Mouse (Mus musculus): Measurements from ENCODE around the gene Ptprn2. TPM values are rescaled to one million over a fixed set of nuclear protein-coding genes. Genes with fewer than 3 reads are reported as not detected.

The Ptprn2 gene
- polyA plus RNA-seq, 1 experiment from 2014 or later: 7.9 TPM

DNA sequence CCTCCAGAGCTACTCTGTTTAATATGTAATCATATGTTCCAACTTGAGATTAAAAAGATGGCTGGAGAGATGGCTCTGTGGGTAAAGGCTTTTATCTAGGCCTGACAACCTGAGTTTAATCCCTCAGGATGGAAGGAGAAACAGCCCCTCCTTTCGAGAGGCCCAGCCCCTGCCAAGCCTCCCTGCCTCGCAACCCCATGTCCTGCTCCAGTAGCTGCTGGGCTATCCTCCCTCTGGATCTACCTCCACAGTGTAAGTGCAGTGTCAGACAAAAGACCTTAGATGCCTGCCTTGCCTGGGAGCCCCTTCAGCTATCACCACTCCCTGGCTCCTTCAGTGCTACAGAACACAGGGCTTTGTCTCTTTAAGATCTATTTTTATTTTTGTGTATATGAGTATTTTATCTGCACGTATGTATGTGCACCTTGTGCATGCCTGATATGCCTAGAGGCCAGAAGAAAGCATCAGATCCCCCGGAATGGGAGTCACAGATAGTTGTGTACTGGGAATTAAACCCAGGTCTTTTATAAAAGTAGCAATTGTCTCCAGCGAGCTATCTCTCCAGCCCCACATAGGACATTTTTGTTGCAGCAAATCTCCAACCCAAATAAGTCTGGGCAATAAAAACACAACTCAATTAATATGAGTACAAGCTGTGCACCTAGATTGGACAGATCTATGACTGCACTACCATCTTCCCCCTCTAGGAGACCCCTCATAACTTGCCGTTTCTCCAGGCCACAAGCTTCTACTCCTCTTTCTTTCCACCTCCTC is 775.1 kb downstream of the Ptprn2 start:
- Histone ChIP-seq H3K9me3 (replicated peaks) (no peaks in the 10 kb centered on the region), H3K27ac (replicated peaks) (peak overlapping the region; percentile 97), H3K4me1 (peaks cover 98% of the 10 kb centered on the region), H3K36me3 (peaks cover 74% of the 10 kb centered on the region), H3K27me3 (ENCODE audit: low read depth, poor library complexity, severe bottlenecking) (no peaks in the 10 kb centered on the region), H3K4me3 (no peak overlapping the region)
- 53% methylated on average over 6 of the region's 6 CpGs for WGBS
- DNase-seq (ENCODE audit: low spot score): no peak

DNA sequence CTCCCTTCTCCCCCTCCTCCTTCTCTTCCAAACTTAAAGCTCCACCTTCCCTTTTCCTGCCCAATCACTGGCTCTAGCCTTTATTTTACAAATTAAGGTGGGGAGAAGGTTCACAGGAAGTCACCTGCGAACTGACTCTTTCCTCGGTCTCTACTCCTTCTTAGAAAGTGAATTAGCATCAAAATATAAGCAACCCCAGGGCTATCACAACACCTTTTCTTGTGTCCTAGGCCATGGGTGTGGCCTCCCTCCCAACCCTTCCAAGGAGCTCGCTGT is 775.6 kb downstream of the Ptprn2 start:
- H3K27ac ChIP-seq (replicated peaks): peak overlapping the region; percentile 97

DNA sequence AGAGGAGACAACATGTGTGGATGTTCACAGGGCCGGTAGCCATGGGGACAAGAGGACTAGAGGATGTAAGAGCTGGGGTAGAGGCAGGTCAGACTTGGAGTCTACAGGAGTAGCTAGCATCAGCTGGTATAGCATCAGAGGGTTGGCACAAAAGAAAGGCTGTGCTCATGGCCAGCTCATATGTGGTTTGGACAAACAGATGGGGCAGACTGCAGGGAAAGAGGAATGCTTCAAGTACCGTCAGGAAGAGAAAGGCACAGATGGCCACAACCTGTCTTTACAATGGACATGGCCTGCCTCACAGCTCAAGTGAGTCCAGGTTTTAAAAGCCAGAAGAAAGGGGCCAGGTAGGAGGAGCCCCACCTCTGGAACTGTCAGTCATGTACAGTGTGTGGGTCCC is 776.5 kb downstream of the Ptprn2 start:
- no peaks in the 10 kb centered on the region for H3K9me3 ChIP-seq (replicated peaks)
- H3K27ac ChIP-seq (replicated peaks): peak overlapping the region; percentile 97
- peaks cover 82% of the 10 kb centered on the region for H3K36me3 ChIP-seq
- H3K4me3 ChIP-seq: no peak overlapping the region
- H3K4me1 ChIP-seq: peaks cover 92% of the 10 kb centered on the region
- H3K27me3 ChIP-seq (ENCODE audit: low read depth, poor library complexity, severe bottlenecking): no peaks in the 10 kb centered on the region
- DNase-seq (ENCODE audit: low spot score): no peak
- WGBS: 83% methylated on average over 2 of the region's 2 CpGs

More for the DNA sequence above, 775.6 kb downstream of the Ptprn2 start:
- no peak for DNase-seq (ENCODE audit: low spot score)
- WGBS: 44% methylated on average over 3 of the region's 3 CpGs
- Histone ChIP-seq H3K27me3 (ENCODE audit: low read depth, poor library complexity, severe bottlenecking) (no peaks in the 10 kb centered on the region), H3K9me3 (replicated peaks) (no peaks in the 10 kb centered on the region), H3K4me3 (no peak overlapping the region), H3K4me1 (peaks cover 97% of the 10 kb centered on the region), H3K36me3 (peaks cover 74% of the 10 kb centered on the region)

DNA sequence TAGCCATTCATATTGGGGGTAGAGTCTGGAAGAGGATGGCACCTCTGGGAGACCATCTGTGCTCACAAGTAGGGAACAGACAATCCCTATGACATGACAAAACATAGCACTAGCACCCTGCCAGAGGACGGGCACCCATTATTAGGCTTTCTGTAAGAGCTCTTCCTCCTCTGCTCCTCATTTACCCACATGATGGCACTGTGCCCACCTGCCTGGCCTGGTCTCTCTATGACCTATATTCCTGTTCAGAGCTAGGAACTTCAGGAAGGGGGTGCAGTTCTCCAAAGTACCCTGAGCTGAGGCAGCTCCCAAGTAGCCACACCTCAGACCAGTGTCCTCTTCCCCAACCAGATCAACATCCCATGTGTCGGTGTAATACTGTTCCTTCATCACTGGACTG is 777.6 kb downstream of the Ptprn2 start:
- Histone ChIP-seq H3K9me3 (replicated peaks) (no peaks in the 10 kb centered on the region), H3K36me3 (peaks cover 91% of the 10 kb centered on the region), H3K27ac (replicated peaks) (peak overlapping the region; percentile 97), H3K27me3 (ENCODE audit: low read depth, poor library complexity, severe bottlenecking) (no peaks in the 10 kb centered on the region), H3K4me1 (peaks cover 83% of the 10 kb centered on the region), H3K4me3 (no peak overlapping the region)
- WGBS: 87% methylated on average over 2 of the region's 2 CpGs
- DNase-seq (ENCODE audit: low spot score): no peak

DNA sequence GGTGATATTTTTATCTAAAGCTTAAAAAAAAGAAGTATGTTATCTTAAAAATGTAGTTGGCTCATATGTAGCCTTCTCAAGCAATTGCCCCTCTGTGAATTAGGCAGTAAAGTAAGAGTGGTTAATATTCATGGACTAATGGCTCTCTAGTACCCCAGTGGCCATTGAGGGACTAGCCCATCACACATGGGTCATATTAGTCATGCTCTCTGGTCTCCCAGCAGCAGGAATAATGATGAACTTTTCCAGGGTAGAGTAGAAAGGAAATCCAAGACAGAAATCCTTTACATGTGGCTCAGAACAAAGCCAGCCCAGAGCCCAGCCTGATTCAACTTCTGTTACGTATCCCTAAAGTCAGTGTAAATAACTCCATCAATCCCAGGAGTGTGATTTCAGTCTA is 779.7 kb downstream of the Ptprn2 start:
- H3K36me3 ChIP-seq: peaks cover 94% of the 10 kb centered on the region
- H3K27ac ChIP-seq (replicated peaks): peak overlapping the region; percentile 71
- WGBS: 59% methylated on average over 1 of the region's 1 CpGs

DNA sequence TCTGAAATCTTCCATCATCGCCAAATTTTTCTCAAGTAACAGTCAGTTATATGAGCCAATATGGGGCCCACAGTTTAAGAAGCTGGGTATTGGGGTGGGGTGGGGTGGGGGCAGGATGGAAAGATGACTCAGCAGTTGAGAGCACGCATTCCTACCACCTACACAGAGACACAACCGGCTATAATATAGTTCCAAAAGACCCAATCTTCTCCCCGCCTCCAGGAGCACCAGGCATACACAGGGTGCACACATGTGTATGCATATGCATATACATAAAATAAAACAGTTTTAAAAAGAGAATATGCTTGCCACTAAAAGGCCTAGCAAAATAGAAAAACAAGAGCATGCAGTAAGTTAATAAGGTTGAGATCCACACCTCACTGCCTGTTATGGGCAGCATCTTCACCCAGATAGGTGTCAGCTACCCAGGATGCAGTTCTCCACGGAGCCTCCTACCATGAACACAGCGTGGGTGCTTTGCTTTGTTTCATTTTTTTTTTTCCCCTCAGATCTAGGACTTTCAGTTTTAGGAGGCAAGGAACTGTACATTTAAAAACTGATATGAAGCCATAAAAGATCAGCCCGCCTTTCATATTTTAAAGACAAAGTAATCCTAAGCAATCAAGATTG is 783.1 kb downstream of the Ptprn2 start:
- Histone ChIP-seq H3K27ac (replicated peaks) (peak overlapping the region; percentile 55; the same call in 1 of the 2 replicates), H3K4me3 (no peak overlapping the region), H3K4me1 (peaks cover 79% of the 10 kb centered on the region), H3K9me3 (replicated peaks) (no peaks in the 10 kb centered on the region), H3K27me3 (ENCODE audit: low read depth, poor library complexity, severe bottlenecking) (no peaks in the 10 kb centered on the region), H3K36me3 (peaks cover 95% of the 10 kb centered on the region)
- WGBS: 90% methylated on average over 7 of the region's 7 CpGs
- DNase-seq (ENCODE audit: low spot score): no peak

More for the DNA sequence above, 779.7 kb downstream of the Ptprn2 start:
- H3K9me3 ChIP-seq (replicated peaks): no peaks in the 10 kb centered on the region
- no peak for DNase-seq (ENCODE audit: low spot score)
- no peaks in the 10 kb centered on the region for H3K27me3 ChIP-seq (ENCODE audit: low read depth, poor library complexity, severe bottlenecking)
- no peak overlapping the region for H3K4me3 ChIP-seq
- H3K4me1 ChIP-seq: peaks cover 81% of the 10 kb centered on the region

DNA sequence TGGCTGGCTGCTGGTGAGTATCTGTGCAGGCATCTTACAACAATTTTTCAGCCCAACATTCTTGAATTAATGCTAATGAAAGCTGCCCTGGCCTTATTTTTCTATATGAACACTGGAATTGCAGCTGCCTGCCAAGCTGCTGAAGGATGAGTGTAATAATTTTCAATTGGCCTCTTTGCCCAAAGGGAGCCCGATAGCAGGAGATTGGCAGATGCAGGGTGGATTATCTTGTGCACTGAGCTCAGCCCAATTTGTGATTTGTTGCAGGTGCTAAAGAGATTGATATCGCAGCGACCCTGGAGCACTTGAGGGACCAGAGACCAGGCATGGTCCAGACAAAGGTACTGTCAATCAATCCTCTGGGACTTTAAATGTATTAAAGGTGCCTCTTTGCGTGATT is 783.8 kb downstream of the Ptprn2 start:
- Histone ChIP-seq H3K9me3 (replicated peaks) (no peaks in the 10 kb centered on the region), H3K36me3 (peaks cover 98% of the 10 kb centered on the region), H3K4me1 (peaks cover 80% of the 10 kb centered on the region), H3K27ac (replicated peaks) (peak overlapping the region; percentile 55; the same call in 1 of the 2 replicates), H3K27me3 (ENCODE audit: low read depth, poor library complexity, severe bottlenecking) (no peaks in the 10 kb centered on the region), H3K4me3 (no peak overlapping the region)
- no peak for DNase-seq (ENCODE audit: low spot score)
- 79% methylated on average over 4 of the region's 4 CpGs for WGBS

DNA sequence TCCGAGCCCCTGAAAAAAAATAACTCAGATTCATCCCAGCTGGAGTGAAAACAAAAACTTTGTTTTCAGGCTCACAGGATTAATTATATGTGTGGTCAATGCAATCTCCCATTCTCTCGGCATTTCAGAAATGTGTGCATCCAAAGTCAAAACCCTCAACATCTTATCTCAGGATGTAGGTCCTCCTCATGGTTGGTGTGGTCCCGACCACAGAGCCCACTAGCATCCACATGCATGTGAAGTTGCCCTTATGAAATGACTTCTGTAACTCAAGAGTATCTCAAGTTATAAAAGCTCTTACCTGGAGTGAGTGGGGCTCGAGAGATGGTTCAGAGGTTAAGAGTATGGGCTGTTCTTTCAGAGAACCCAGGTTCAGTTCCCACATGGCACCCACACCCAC is 784.7 kb downstream of the Ptprn2 start:
- peaks cover 99% of the 10 kb centered on the region for H3K36me3 ChIP-seq
- no peak for DNase-seq (ENCODE audit: low spot score)
- H3K27ac ChIP-seq (replicated peaks): peak overlapping the region; percentile 55; the same call in 1 of the 2 replicates
- no peaks in the 10 kb centered on the region for H3K9me3 ChIP-seq (replicated peaks)
- 94% methylated on average over 4 of the region's 4 CpGs for WGBS
- peaks cover 78% of the 10 kb centered on the region for H3K4me1 ChIP-seq
- no peaks in the 10 kb centered on the region for H3K27me3 ChIP-seq (ENCODE audit: low read depth, poor library complexity, severe bottlenecking)
- no peak overlapping the region for H3K4me3 ChIP-seq

DNA sequence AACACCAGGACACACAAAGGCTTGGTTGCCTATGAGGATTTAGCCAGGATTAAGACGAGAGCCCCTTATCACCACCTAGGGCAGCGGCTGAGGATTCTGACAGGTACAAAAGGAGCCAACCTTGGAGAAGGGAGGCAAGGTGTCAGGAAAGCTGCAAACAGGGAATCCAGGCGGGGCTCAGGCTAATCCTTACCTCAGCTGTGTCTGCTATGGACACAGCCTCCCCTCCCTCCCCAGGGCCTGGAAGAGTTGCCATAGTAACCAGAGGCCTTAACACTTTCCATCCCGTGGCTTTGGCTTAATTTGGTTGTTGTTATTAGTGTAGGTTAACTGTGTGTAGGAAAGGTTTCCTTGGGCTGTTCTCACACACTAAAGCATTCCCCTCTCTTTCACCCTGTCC is 787.6 kb downstream of the Ptprn2 start:
- peak; percentile 51 for DNase-seq (ENCODE audit: low spot score)
- Histone ChIP-seq H3K9me3 (replicated peaks) (no peaks in the 10 kb centered on the region), H3K4me3 (no peak overlapping the region), H3K27me3 (ENCODE audit: low read depth, poor library complexity, severe bottlenecking) (no peaks in the 10 kb centered on the region), H3K36me3 (peaks cover 100% of the 10 kb centered on the region), H3K27ac (replicated peaks) (peak overlapping the region; percentile 81), H3K4me1 (peaks cover 66% of the 10 kb centered on the region)
- 12% methylated on average over 4 of the region's 4 CpGs for WGBS

DNA sequence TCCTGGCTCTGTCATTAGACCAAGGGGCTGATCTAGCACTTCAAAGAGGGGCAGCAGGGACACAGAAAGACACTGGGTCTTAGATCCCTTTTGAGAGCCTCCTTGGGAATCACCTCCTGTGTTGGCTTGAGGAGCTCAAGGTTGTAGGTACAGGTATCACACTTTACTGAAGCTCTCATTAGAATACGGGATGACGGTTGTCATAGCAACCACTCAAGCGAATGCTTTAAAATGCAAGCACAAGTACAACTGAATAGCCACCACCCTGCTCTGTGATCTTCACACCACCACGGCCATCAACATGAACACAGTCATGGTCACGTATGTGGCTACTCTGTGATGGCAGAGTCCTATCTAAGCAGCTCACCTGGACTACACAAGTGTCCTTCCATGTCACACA is 789.1 kb downstream of the Ptprn2 start:
- 88% methylated on average over 5 of the region's 5 CpGs for WGBS
- H3K36me3 ChIP-seq: peaks cover 100% of the 10 kb centered on the region
- no peak for DNase-seq (ENCODE audit: low spot score)
- no peak overlapping the region for H3K4me3 ChIP-seq
- H3K4me1 ChIP-seq: peaks cover 53% of the 10 kb centered on the region
- H3K27me3 ChIP-seq (ENCODE audit: low read depth, poor library complexity, severe bottlenecking): no peaks in the 10 kb centered on the region
- H3K9me3 ChIP-seq (replicated peaks): no peaks in the 10 kb centered on the region
- peak overlapping the region; percentile 81; the same call in 1 of the 2 replicates for H3K27ac ChIP-seq (replicated peaks)

DNA sequence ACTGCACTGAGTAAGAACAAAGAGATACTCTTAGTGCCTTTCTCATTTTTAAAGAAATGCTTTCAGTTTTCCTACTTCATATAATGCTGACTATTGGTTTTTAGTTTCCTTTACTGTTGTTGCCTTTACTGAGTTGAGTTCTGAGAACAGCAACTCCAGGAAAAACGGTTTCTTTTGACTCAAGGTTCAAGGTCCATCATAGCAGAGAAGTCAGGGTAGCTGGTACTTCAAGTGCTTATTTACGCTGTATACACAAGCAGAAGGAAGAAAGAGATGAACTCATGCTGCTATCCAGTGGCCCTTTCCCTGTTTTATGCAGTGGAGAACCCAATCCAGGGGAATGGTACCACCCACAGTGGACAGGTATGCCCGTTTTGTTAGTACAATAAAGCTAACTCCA is 795.3 kb downstream of the Ptprn2 start:
- H3K4me3 ChIP-seq: no peak overlapping the region
- no peak for DNase-seq (ENCODE audit: low spot score)
- 0 out of 2 replicates have a peak, but pooled peaks cover 4% of the 10 kb centered on the region for H3K9me3 ChIP-seq (replicated peaks)
- H3K4me1 ChIP-seq: 0 out of 2 replicates have a peak, but pooled peaks cover 3% of the 10 kb centered on the region
- no peak overlapping the region for H3K27ac ChIP-seq (replicated peaks)
- H3K36me3 ChIP-seq: peaks cover 86% of the 10 kb centered on the region
- no peaks in the 10 kb centered on the region for H3K27me3 ChIP-seq (ENCODE audit: low read depth, poor library complexity, severe bottlenecking)
- WGBS: 92% methylated on average over 3 of the region's 3 CpGs

DNA sequence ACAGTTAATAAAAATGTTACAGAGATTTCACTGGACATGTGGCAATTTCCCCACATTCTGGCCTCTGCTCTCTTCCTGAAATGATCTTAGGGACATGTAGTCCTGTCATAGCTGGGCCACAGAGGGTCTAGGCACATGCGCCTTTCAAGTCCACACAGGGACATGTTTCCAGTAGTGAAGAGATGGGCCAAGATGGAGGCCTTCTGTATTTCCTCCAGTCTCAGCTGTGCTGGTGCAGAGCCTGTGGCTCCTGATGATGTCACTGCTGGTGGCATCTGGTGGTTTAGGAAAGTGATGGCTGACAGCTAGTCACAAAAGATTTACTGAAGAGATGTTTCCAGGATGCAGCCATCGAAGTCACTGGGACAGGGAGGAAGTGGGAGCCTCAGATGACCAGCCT is 797.1 kb downstream of the Ptprn2 start:
- Histone ChIP-seq H3K27me3 (ENCODE audit: low read depth, poor library complexity, severe bottlenecking) (no peaks in the 10 kb centered on the region), H3K27ac (replicated peaks) (0 out of 2 replicates have a peak overlapping the region, but pooled peaks have one; percentile 35), H3K4me1 (0 out of 2 replicates have a peak, but pooled peaks cover 3% of the 10 kb centered on the region), H3K36me3 (peaks cover 71% of the 10 kb centered on the region), H3K9me3 (replicated peaks) (0 out of 2 replicates have a peak, but pooled peaks cover 4% of the 10 kb centered on the region), H3K4me3 (no peak overlapping the region)
- no peak for DNase-seq (ENCODE audit: low spot score)
- WGBS: 93% methylated on average over 2 of the region's 2 CpGs

DNA sequence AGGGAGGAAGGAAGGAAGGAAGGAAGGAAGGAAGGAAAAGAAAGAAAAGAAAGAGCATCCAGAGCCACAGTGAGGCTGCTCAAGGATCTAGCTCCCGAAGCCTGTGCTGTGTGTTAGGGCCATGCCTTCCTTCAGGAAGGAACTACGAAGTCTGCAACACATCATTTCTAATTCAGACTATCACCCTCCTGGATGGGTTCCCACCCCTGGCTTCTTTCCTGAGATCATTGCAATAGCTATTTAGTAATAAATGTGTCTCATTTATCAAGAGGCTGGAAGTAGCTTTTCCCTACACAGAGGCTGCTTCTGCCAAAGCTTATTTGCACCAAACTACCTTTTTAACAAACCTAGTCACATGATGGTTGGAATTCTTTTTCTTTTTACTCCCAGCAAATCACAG is 801.9 kb downstream of the Ptprn2 start:
- H3K36me3 ChIP-seq: peaks cover 32% of the 10 kb centered on the region
- no peaks in the 10 kb centered on the region for H3K9me3 ChIP-seq (replicated peaks)
- H3K27me3 ChIP-seq (ENCODE audit: low read depth, poor library complexity, severe bottlenecking): no peaks in the 10 kb centered on the region
- peaks cover 8% of the 10 kb centered on the region; the same call in 1 of the 2 replicates for H3K4me1 ChIP-seq
- DNase-seq (ENCODE audit: low spot score): no peak
- WGBS: 94% methylated on average over 2 of the region's 2 CpGs
- H3K27ac ChIP-seq (replicated peaks): no peak overlapping the region
- H3K4me3 ChIP-seq: no peak overlapping the region

All from midbrain, embryonic 10.5 days (tissue).